Comparison of ENCODE assay signal across 24 mouse cellular contexts in genomic region chr8:95363849-95364248, GRCm38 (mm10). TPM values are rescaled to one million over a fixed set of nuclear protein-coding genes. Genes with fewer than 3 reads are reported as not detected.
DNase-seq lines count a peak whose midpoint lies in the region; ATAC-seq and TF ChIP-seq lines count a peak whose summit lies in the region.
"Had no signal": no experiment of that assay in that cellular context is flagged by ENCODE, and none has a peak within 500 bp of the region (broad histone marks: within the 10 kb centered on the region; RNA-seq: fewer than 3 reads in every experiment).

No protein-coding gene starts in this region.

- H3K9ac ChIP-seq in intestine, postnatal 0 days (ENCODE audit: low read depth, low read length), result no peak overlapping the region
- H3K9ac ChIP-seq in forebrain, embryonic 16.5 days (replicated peaks; ENCODE audit: low read depth, low read length), result no peak overlapping the region
- H3K9ac ChIP-seq in liver, embryonic 11.5 days (ENCODE audit: low read depth, low read length), result no peak overlapping the region
- H3K9ac ChIP-seq: forebrain, embryonic 13.5 days; forebrain, postnatal 0 days; hindbrain, embryonic 12.5 days; hindbrain, embryonic 15.5 days had no signal

- no peak overlapping the region for H3K4me2 ChIP-seq in intestine, postnatal 0 days (replicated peaks; ENCODE audit: low read depth)
- no peak overlapping the region for H3K4me2 ChIP-seq in forebrain, embryonic 16.5 days (ENCODE audit: low read length)
- H3K4me2 ChIP-seq in liver, embryonic 11.5 days, result no peak overlapping the region
- H3K4me2 ChIP-seq: forebrain, embryonic 13.5 days; heart, embryonic 11.5 days; hindbrain, embryonic 12.5 days; hindbrain, embryonic 15.5 days had no signal

- no peak for TF ChIP-seq CTCF in intestine, postnatal 0 days (IDR thresholded peaks at IDR 0.05; ENCODE audit: low read depth)

- 44% methylated on average over 2 of the region's 2 CpGs for WGBS in intestine, postnatal 0 days
- WGBS in forebrain, embryonic 16.5 days, result 98% methylated on average over 2 of the region's 2 CpGs
- WGBS in liver, embryonic 11.5 days, result 90% methylated on average over 2 of the region's 2 CpGs

- H3K27ac ChIP-seq in intestine, postnatal 0 days (ENCODE audit: low read depth, low read length), result peak overlapping the region; percentile 31
- no peak overlapping the region for H3K27ac ChIP-seq in forebrain, embryonic 16.5 days (ENCODE audit: low read length)
- H3K27ac ChIP-seq in liver, embryonic 11.5 days (ENCODE audit: low read depth, low read length), result no peak overlapping the region
- H3K27ac ChIP-seq: forebrain, embryonic 10.5 days; forebrain, embryonic 13.5 days; gastrocnemius, adult 2 months; hindbrain, embryonic 12.5 days; hindbrain, embryonic 15.5 days had no signal

- DNase-seq in 3134 (ENCODE audit: extremely low read depth, insufficient read length, low spot score) (peak; percentile 49), NIH3T3 (ENCODE audit: low read depth) (peak; percentile 78)
- no peak for DNase-seq in spleen, postnatal 36 days (ENCODE audit: low spot score in 2 of 2)
- no peak for DNase-seq in liver, embryonic 11.5 days (ENCODE audit: low spot score)
- DNase-seq: adrenal gland, postnatal 10 days; adrenal gland, postnatal 36 days; cerebellum, adult 18-20 months; cerebellum, adult 9-10 months; cerebellum, postnatal 14 days; forebrain, postnatal 0 days; gastrocnemius, adult 2 months; gastrocnemius, postnatal 14 days; heart, adult 11 months had no signal

- no peaks in the 10 kb centered on the region for H3K36me3 ChIP-seq in intestine, postnatal 0 days (ENCODE audit: control insufficient read depth, insufficient read depth)
- H3K36me3 ChIP-seq in forebrain, embryonic 16.5 days (ENCODE audit: control insufficient read depth, insufficient read depth), result no peaks in the 10 kb centered on the region
- H3K36me3 ChIP-seq in liver, embryonic 11.5 days (ENCODE audit: control insufficient read depth, insufficient read depth, low read length), result no peaks in the 10 kb centered on the region

- no peaks in the 10 kb centered on the region for H3K9me3 ChIP-seq in intestine, postnatal 0 days (ENCODE audit: control insufficient read depth)
- H3K9me3 ChIP-seq in forebrain, embryonic 16.5 days (ENCODE audit: control insufficient read depth, low read length), result peaks cover 2% of the 10 kb centered on the region; the same call in 1 of the 2 replicates
- no peaks in the 10 kb centered on the region for H3K9me3 ChIP-seq in liver, embryonic 11.5 days (ENCODE audit: control insufficient read depth, low read length)
- H3K9me3 ChIP-seq: hindbrain, embryonic 12.5 days; hindbrain, embryonic 15.5 days had no signal

- H3K4me3 ChIP-seq in intestine, postnatal 0 days (ENCODE audit: low read depth, low read length), result no peak overlapping the region
- no peak overlapping the region for H3K4me3 ChIP-seq in forebrain, embryonic 16.5 days (replicated peaks; ENCODE audit: low read length)
- no peak overlapping the region for H3K4me3 ChIP-seq in liver, embryonic 11.5 days (ENCODE audit: low read depth, low read length)
- H3K4me3 ChIP-seq: forebrain, embryonic 10.5 days; forebrain, embryonic 13.5 days; gastrocnemius, adult 2 months; hindbrain, embryonic 12.5 days; hindbrain, embryonic 15.5 days had no signal

- H3K4me1 ChIP-seq in intestine, postnatal 0 days (replicated peaks; ENCODE audit: control insufficient read depth, insufficient read depth, low read length), result peaks cover 3% of the 10 kb centered on the region; the same call in 1 of the 2 replicates
- H3K4me1 ChIP-seq in forebrain, embryonic 16.5 days (replicated peaks; ENCODE audit: control insufficient read depth, insufficient read depth, low read length), result peaks cover 4% of the 10 kb centered on the region
- H3K4me1 ChIP-seq in liver, embryonic 11.5 days (replicated peaks; ENCODE audit: control insufficient read depth, insufficient read depth, low read length), result peaks cover 29% of the 10 kb centered on the region

- peak; percentile 84 for ATAC-seq in intestine, postnatal 0 days
- no peak for ATAC-seq in forebrain, embryonic 16.5 days
- no peak for ATAC-seq in liver, embryonic 11.5 days (replicated peaks; ENCODE audit: low FRiP score)
- ATAC-seq: forebrain, embryonic 13.5 days; forebrain, postnatal 0 days; Patski had no signal

- no peaks in the 10 kb centered on the region for H3K27me3 ChIP-seq in intestine, postnatal 0 days (replicated peaks; ENCODE audit: control insufficient read depth, insufficient read depth, low read length)
- no peaks in the 10 kb centered on the region for H3K27me3 ChIP-seq in forebrain, embryonic 16.5 days (replicated peaks; ENCODE audit: control insufficient read depth, insufficient read depth, low read length)
- H3K27me3 ChIP-seq in liver, embryonic 11.5 days (replicated peaks; ENCODE audit: control insufficient read depth, insufficient read depth, low read length), result no peaks in the 10 kb centered on the region
- H3K27me3 ChIP-seq: forebrain, embryonic 13.5 days; hindbrain, embryonic 12.5 days; hindbrain, embryonic 15.5 days; Patski had no signal

RNA-seq across cellular contexts. Expression of gene Mmp15, which starts 11.8 kb away (rescaled TPM):
- polyA plus RNA-seq in intestine, postnatal 0 days (2015; fragmentation: Nextera tagmentation; extraction: Ambion mirVana), result 9.9 and 11.9 TPM in 2 replicates
- polyA plus RNA-seq in forebrain, embryonic 16.5 days (2015; fragmentation: Nextera tagmentation; extraction: Ambion mirVana), result 10.9 and 11.3 TPM in 2 replicates
- polyA plus RNA-seq in liver, embryonic 11.5 days (2014; fragmentation: Nextera tagmentation; extraction: Ambion mirVana), result 4.4 and 5.4 TPM in 2 replicates

RNA-seq across cellular contexts. Expression of gene Usb1, which starts 31.8 kb away (rescaled TPM):
- 22.3 and 25.6 TPM in 2 replicates for polyA plus RNA-seq in intestine, postnatal 0 days (2015; fragmentation: Nextera tagmentation; extraction: Ambion mirVana)
- 46.6 and 49.7 TPM in 2 replicates for polyA plus RNA-seq in forebrain, embryonic 16.5 days (2015; fragmentation: Nextera tagmentation; extraction: Ambion mirVana)
- polyA plus RNA-seq in liver, embryonic 11.5 days (2014; fragmentation: Nextera tagmentation; extraction: Ambion mirVana), result 23.5 and 25.3 TPM in 2 replicates

RNA-seq across cellular contexts. Expression of gene Zfp319, which starts 32.1 kb away (rescaled TPM):
- 2.2 and 2.3 TPM in 2 replicates for polyA plus RNA-seq in intestine, postnatal 0 days (2015; fragmentation: Nextera tagmentation; extraction: Ambion mirVana)
- polyA plus RNA-seq in forebrain, embryonic 16.5 days (2015; fragmentation: Nextera tagmentation; extraction: Ambion mirVana), result 19.8 and 21.8 TPM in 2 replicates
- 3.3 and 3.4 TPM in 2 replicates for polyA plus RNA-seq in liver, embryonic 11.5 days (2014; fragmentation: Nextera tagmentation; extraction: Ambion mirVana)

RNA-seq across cellular contexts. Expression of gene Tepp, which starts 53.5 kb away (rescaled TPM):
- polyA plus RNA-seq in intestine, postnatal 0 days (2015; fragmentation: Nextera tagmentation; extraction: Ambion mirVana), result 0.46 TPM in 1 of 2 replicates, not detected in the other
- 1.5 TPM in 1 of 2 replicates, not detected in the other for polyA plus RNA-seq in forebrain, embryonic 16.5 days (2015; fragmentation: Nextera tagmentation; extraction: Ambion mirVana)
- polyA plus RNA-seq in liver, embryonic 11.5 days (2014; fragmentation: Nextera tagmentation; extraction: Ambion mirVana), result not detected in 2 replicates
- polyA plus RNA-seq: embryonic facial prominence, embryonic 11.5 days; forebrain, embryonic 10.5 days; heart, embryonic 11.5 days; heart, embryonic 14.5 days; heart, postnatal 0 days; hindbrain, embryonic 12.5 days; Patski had no signal

RNA-seq across cellular contexts. Expression of gene Cngb1, which starts 57.5 kb away (rescaled TPM):
- 0.63 and 0.94 TPM in 2 replicates for polyA plus RNA-seq in intestine, postnatal 0 days (2015; fragmentation: Nextera tagmentation; extraction: Ambion mirVana)
- 0.16 and 0.52 TPM in 2 replicates for polyA plus RNA-seq in forebrain, embryonic 16.5 days (2015; fragmentation: Nextera tagmentation; extraction: Ambion mirVana)
- 0.36 TPM in 1 of 2 replicates, not detected in the other for polyA plus RNA-seq in liver, embryonic 11.5 days (2014; fragmentation: Nextera tagmentation; extraction: Ambion mirVana)
- polyA plus RNA-seq: heart, embryonic 11.5 days had no signal

Comparison
In these comparisons a context has a peak if more than half of its experiments do, and no peak if none do; other contexts are left out.
1. DNase-seq: peak in 3134 (single experiment) and NIH3T3 (single experiment); none in spleen, postnatal 36 days (0 of 2) and liver, embryonic 11.5 days (single experiment).